Mouse (Mus musculus) ZHBTc4 (cell line): ENCODE data around the gene Cap1.

Source experiments
- DNase-seq: peaks from one replicate; pipeline ENCODE4 v3.0.0-alpha.2; 2011; ENCODE audit warnings: low read depth, low spot score

Gene Cap1

DNA sequence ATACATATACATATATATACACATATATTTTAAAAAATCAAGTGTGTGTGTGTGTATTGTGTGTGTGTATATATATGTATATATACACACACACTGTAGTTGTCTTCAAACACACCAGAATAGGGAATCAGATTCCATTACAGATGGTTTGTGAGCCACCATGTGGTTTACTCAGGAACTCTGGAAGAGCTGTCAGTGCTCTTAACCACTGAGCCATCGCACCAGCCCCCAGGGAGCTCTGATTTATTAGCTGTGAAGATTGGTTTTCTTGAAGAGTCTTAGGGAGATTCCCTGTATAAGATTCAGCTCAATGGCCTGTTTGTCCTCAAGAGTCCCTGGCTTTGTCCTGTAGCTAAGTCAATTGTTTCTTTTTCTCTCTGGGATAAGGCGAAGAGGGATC lies 47.9 kb downstream of the Cap1 start:
- DNase-seq, result no peak

DNA sequence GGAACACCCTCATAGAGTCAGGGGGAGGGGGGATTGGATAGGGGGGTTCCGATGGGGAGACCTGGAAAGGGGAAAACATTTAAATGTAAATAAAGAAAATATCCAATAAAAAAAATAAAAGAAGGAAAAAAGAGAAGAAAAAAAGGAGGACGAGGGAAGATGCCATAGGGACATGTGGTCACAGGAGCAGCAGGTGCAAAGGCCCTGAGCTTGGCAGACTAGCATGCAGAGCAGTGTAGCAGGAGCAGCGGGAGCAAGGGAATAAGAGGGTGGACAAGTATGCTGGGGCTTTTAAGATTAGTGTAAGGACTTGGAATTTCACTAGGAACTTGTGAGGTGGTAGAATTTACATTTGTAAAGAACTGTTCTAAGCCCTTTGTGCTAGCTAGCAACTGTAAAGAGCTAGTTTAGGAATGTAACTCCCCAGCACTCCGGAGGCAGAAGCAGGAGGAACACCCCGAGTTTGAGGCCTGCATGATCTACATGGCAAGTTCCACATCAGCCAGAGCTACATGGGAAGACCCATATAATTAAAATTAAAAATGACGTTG lies 48.6 kb downstream of the Cap1 start:
- DNase-seq, result peak; percentile 43

- no peak for DNase-seq
These were observed 49.5 kb downstream of the Cap1 start for GRCm38 (mm10) chr4:122836403-122836775.

GRCm38 (mm10) chr4:122835530-122836402 lies 50.1 kb downstream of the Cap1 start, which contains the start of gene Ppt1:
TSS of gene Ppt1 (plus strand) at chr4:122836242.
- DNase-seq, result peak; percentile 90

DNA sequence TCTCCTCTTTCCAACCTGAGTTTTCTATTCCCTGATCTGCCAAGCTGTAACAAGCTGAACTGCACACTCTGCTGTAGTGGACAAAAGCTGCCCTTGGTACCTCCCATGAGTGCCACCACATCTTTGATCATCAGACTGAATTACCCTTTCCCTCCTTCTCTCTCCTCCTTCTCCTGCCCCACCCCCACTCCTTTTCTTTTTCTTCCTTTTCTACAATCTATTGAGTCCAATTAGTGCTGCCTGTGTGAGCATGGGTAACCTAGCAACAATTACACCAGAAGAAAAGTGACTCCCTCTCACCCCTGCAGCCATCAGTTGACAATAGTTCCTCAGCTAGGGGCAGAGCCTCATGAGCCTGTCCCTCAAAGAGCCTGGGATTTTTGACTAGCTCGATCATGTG lies 54.0 kb downstream of the Cap1 start:
- DNase-seq, result no peak

GRCm38 (mm10) chr4:122829339-122829738 lies 56.5 kb downstream of the Cap1 start:
- DNase-seq, result no peak

DNA sequence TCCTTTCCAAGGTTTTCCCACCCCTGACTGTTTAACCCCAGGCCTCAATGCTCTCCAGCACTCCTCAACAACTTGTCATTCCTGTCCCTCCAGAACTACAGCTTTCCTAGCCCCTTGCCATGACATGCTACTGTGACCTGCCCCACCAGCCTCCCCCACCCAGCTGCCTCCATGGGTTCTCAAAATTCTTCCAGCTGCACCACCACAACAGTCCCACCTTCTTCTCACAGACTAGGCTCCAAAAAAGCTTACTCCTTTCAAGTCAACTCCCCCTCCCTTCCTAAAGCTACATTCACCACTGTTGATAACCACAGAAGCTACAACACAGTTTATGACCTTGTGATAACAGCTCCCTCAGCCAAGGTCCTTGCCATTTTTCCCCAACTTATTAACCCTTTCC lies 58.2 kb downstream of the Cap1 start:
- no peak for DNase-seq

DNA sequence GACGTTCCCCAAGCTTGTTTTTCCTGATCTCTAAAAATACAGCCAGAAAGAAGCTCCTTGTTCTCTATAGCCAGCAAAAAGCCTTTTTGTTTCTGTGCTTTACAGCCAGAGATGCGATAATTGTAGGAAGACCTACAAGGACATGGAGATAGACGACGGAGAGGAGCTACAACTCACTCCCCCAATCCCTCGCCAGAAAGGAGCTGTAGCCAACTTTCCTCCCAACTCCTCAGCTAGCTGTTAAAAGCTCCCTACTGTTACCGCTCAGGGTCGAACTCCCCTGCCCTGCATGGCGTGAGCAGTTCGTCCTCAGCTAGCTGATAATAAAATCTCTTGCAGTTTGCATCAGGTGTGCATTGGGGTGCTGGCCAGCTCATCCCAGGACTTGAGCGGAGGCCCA lies 64.9 kb downstream of the Cap1 start:
- DNase-seq, result peak; percentile 6

DNA sequence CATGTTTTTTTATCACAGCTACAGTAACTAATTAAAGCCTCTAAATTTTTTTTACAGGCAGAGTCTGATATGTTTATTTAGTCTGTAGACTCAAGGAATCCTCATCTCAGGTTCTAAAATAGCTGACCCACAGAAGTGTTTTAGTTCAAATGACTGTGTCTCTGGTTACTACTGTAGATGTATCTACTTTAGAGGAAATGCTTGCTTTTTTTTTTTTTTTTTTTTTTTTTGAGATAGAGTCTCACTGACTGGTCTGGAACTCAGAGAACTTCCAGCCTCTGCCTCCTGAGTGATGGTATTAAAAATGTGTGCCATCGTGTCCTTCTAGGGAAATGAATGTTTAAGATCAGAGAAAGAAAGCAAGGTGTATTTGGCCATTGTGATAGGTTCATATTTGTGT lies 69.7 kb downstream of the Cap1 start:
- DNase-seq, result no peak

GRCm38 (mm10) chr4:122811824-122812223 lies 74.0 kb downstream of the Cap1 start:
- no peak for DNase-seq

GRCm38 (mm10) chr4:122811180-122811579 lies 74.7 kb downstream of the Cap1 start:
- no peak for DNase-seq
